Mouse (Mus musculus): ENCODE measurements around the gene Tmed9.

- no peak for TF ChIP-seq CTCF (conservative IDR thresholded peaks at IDR 0.05; ENCODE audit: low read length)
- TF ChIP-seq NANOG (IDR thresholded peaks at IDR 0.05; ENCODE audit: borderline replicate concordance, low read length), result no peak
Measured at GRCm38 (mm10) chr13:55619328-55619727, 45.8 kb downstream of the Tmed9 start.
